Mouse (Mus musculus) embryonic facial prominence, embryonic 11.5 days (tissue): Measurements from ENCODE around the gene Mgat4c. TPM values are rescaled to one million over a fixed set of nuclear protein-coding genes. Genes with fewer than 3 reads are reported as not detected.
A peak's percentile ranks its signal among the peaks of the same experiment; 100 is the strongest.

Experiments used
- ATAC-seq: fragments of 200-750 bp; cut with Nextera tagmentation; replicated peaks from 2 replicates; pipeline ENCODE4 v1.8.0; 2017; ENCODE audit warnings: low read depth; ENCODE audit not compliant: insufficient number of reproducible peaks, low FRiP score, low TSS enrichment
- DNase-seq: peaks from one replicate; pipeline ENCODE4 v3.0.0-alpha.2; 2015; ENCODE audit warnings: low spot score
- H3K27ac ChIP-seq: fragments of 300-500 bp; sonication (generic); replicated peaks from 2 replicates; pipeline ENCODE4 v1.5.1; 2014; ENCODE audit warnings: mild to moderate bottlenecking, low read depth, low read length, control low read depth
- H3K27me3 ChIP-seq: fragments of 300-500 bp; sonication (generic); 2 replicates; pipeline ENCODE4 v1.6.1; 2014; ENCODE audit warnings: mild to moderate bottlenecking, low read length, moderate library complexity, mixed read lengths; ENCODE audit not compliant: control insufficient read depth, insufficient read depth
- H3K36me3 ChIP-seq: fragments of 300-500 bp; sonication (generic); replicated peaks from 2 replicates; pipeline ENCODE4 v1.6.1; 2014; ENCODE audit warnings: low read depth, mild to moderate bottlenecking, low read length, moderate library complexity, mixed read lengths; ENCODE audit not compliant: control insufficient read depth, insufficient read depth
- H3K4me1 ChIP-seq: fragments of 300-500 bp; sonication (generic); 2 replicates; pipeline ENCODE4 v1.6.1; 2014; ENCODE audit warnings: low read length, mixed read lengths; ENCODE audit not compliant: control insufficient read depth, insufficient read depth
- H3K4me2 ChIP-seq: fragments of 300-500 bp; sonication (generic); 2 replicates; pipeline ENCODE4 v1.6.1; 2014; ENCODE audit warnings: low read depth, mild to moderate bottlenecking, control low read depth, low read length, moderate library complexity
- H3K4me3 ChIP-seq: fragments of 300-500 bp; sonication (generic); 2 replicates; pipeline ENCODE4 v1.5.1; 2014; ENCODE audit warnings: low read depth, low read length, control low read depth
- H3K9ac ChIP-seq: fragments of 300-500 bp; sonication (generic); replicated peaks from 2 replicates; pipeline ENCODE4 v1.6.1; 2014; ENCODE audit warnings: mild to moderate bottlenecking, control low read depth, low read length
- H3K9me3 ChIP-seq: fragments of 300-500 bp; sonication (generic); replicated peaks from 2 replicates; pipeline ENCODE4 v1.6.1; 2016; ENCODE audit warnings: mild to moderate bottlenecking, low read length, inconsistent platforms, mixed read lengths; ENCODE audit not compliant: control insufficient read depth
- WGBS: fragments of 180-500 bp; shearing (Covaris S2); extraction: QIAGEN DNeasy Blood & Tissue Kit; methylation state at CpG from one replicate; pipeline ENCODE4 v1.1.7; 2014; 5-methylcytosine and 5-hydroxymethylcytosine counted together
- polyA plus RNA-seq: library from polyadenylated mRNA; unstranded; fragments of >200 nt; fragmentation: Nextera tagmentation; extraction: Ambion mirVana; gene quantifications from 2 replicates; pipeline ENCODE4 v1.2.1, GENCODE M21; 2014

Gene Mgat4c
- polyA plus RNA-seq, 1 experiment from 2014 or later = 0.58 TPM

DNA sequence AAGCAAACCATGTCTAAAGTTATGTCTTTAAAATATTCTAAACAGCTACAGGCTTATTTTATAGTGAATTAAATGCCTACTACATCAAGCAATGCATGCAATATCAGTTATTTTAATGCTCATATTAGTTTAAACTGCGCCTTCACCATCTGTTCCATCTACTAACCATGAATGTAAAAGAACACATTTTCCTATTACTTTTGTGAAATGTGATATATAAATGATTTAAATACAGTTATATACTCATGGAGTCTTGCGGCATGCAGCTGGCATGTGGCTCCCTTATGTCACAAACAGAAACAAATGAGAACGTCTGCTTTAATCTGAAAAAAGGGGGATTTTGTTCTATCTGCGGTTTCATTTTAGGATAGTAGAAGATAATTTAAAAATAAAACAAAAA, 316.3 kb downstream of the Mgat4c start:
- H3K4me2 ChIP-seq = no peak overlapping the region
- H3K27ac ChIP-seq = no peak overlapping the region
- ATAC-seq = no peak
- DNase-seq = no peak
- H3K4me1 ChIP-seq = no peaks in the 10 kb centered on the region
- no peaks in the 10 kb centered on the region for H3K27me3 ChIP-seq
- WGBS = 88% methylated on average over 4 of the region's 4 CpGs
- H3K4me3 ChIP-seq = no peak overlapping the region
- no peaks in the 10 kb centered on the region for H3K36me3 ChIP-seq
- no peaks in the 10 kb centered on the region for H3K9me3 ChIP-seq
- H3K9ac ChIP-seq = no peak overlapping the region

DNA sequence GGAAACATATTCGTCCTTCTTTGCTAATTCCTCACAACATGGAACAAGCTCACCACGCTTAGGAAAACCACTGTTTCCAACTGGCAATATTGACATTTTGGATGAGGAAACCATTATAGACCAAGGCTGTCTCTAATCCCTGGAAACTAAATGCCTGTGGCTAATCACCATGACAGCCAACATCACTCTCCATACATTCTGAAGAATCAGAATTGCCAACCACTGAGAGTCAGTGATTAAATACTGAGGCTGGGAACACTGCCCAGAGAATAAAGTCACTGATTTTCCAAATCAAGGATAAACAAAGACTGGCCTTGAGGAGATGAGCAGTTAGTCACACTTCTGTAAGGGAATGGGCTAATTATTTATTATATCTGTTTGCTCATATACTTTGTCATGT, 361.2 kb downstream of the Mgat4c start:
- H3K27me3 ChIP-seq = no peaks in the 10 kb centered on the region
- 76% methylated on average over 2 of the region's 2 CpGs for WGBS
- ATAC-seq (no peak), DNase-seq (no peak)
- no peak overlapping the region for H3K4me2 ChIP-seq
- no peaks in the 10 kb centered on the region for H3K9me3 ChIP-seq
- H3K36me3 ChIP-seq = no peaks in the 10 kb centered on the region
- no peak overlapping the region for H3K4me3 ChIP-seq
- no peak overlapping the region for H3K27ac ChIP-seq
- H3K9ac ChIP-seq = no peak overlapping the region
- H3K4me1 ChIP-seq = no peaks in the 10 kb centered on the region

DNA sequence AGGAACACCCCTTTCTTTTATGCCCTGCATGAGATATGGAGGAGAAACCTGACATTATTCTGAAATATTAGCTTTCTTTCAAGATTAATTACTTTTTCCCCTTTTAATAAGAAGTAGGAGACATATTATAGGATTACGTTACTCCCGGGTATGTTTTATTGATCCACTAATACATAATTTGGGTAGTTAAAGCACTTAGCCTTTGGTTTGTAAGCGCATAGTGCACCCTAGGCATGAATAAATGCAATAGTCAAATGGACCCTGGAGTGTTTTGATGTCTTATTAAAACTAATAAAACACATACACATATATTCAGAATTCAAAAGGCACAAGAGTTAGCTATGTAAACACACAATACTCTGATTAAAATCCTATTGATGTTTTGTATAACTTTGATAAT, 374.9 kb downstream of the Mgat4c start:
- Histone ChIP-seq H3K4me1 (no peaks in the 10 kb centered on the region), H3K4me2 (no peak overlapping the region), H3K4me3 (no peak overlapping the region), H3K27me3 (no peaks in the 10 kb centered on the region), H3K9me3 (no peaks in the 10 kb centered on the region), H3K36me3 (no peaks in the 10 kb centered on the region), H3K27ac (no peak overlapping the region), H3K9ac (no peak overlapping the region)
- WGBS = 88% methylated on average over 3 of the region's 3 CpGs
- ATAC-seq (no peak), DNase-seq (no peak)

DNA sequence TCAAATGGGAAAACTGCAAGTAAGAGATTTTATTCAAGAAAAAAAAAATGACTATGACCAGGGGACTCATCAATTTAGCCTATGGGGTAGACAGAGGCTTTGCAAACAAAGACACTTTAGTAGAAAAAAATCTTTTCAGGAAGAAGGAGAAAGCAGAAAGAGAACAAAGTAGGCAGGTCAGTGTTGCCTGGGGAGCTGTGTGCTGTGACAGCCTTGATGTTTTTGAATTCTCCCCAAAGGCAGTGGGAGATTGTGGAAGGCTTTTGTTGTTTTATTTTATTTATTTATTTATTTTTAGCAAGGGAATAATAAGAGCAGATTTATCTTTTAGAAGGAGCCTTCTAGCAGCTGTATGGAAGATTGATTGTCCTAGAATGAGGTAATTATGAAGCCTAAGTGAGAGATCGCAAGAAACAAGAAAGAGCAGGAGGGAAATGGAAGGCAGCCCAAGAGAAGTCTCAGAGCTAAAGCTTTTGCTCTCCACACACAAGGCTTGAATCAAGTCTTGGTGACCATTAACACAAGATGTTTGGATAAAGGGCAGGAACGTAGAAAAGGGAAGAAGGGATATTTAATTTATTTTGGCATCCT, 375.8 kb downstream of the Mgat4c start:
- H3K36me3 ChIP-seq = no peaks in the 10 kb centered on the region
- no peak overlapping the region for H3K4me3 ChIP-seq
- no peak for ATAC-seq
- DNase-seq = no peak
- H3K4me2 ChIP-seq = no peak overlapping the region
- no peak overlapping the region for H3K9ac ChIP-seq
- no peaks in the 10 kb centered on the region for H3K9me3 ChIP-seq
- H3K4me1 ChIP-seq = no peaks in the 10 kb centered on the region
- WGBS = 39% methylated on average over 2 of the region's 2 CpGs
- no peak overlapping the region for H3K27ac ChIP-seq
- H3K27me3 ChIP-seq = no peaks in the 10 kb centered on the region

DNA sequence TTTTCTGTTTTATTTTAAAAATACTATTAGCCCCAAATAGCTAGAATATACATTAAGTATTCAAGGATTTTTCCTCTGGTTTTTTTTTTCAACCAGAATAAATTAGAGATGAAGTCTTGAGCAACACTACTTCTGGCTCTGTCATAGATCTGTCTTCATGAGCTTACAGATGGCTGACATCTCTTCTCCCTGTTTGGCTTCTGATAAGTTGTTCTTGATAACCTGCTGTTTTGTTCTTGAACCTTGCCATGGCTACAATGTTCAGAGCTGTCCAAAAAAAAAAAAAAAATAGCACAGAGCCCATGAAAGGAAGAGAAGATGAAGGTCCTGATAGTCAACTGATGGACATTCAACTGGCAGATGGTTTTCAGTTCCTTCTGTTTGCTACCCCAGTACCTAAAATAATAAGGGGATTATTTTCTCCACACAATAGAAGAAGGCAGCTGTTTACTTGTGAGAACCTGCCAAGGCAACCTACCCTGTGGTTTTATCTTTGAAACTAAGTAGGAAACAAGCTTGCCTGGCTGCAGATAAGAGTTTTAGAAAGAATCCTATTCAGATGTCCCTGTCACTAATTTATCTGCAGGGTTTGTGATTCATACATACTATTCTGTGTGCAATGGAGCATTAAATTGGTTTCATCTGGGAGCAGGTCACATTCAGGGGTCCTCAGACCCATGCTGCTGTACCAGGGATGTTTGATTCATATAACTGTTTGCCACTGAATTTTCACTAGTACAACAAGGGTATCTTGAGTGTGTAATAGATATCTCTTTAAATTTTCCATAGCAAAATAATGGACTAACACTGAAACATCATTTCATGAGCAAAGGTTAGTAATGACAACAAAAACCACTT, 393.5 kb downstream of the Mgat4c start:
- Histone ChIP-seq H3K4me3 (no peak overlapping the region), H3K36me3 (no peaks in the 10 kb centered on the region), H3K9ac (no peak overlapping the region), H3K4me2 (no peak overlapping the region), H3K4me1 (no peaks in the 10 kb centered on the region), H3K27ac (no peak overlapping the region), H3K9me3 (no peaks in the 10 kb centered on the region), H3K27me3 (no peaks in the 10 kb centered on the region)
- DNase-seq = no peak
- no peak for ATAC-seq

DNA sequence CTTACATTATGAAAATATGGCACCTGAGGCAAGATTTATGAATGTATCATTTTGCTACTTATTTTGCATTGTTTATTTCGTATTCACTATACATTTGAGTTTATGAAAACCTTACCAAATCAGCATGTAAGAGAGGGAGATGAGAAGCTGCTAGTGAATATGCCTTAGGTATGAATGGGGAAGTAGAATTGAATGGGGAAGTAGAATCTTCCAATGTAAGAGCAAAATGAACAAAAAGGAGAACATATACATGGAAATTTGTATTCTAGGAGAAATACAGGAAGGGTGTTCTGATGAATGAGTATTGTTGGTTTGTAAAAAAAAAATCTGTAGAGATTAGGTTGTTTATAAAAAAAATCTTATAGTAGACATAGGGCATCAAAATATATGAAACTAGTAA, 441.9 kb downstream of the Mgat4c start:
- Histone ChIP-seq H3K9me3 (no peaks in the 10 kb centered on the region), H3K4me1 (no peaks in the 10 kb centered on the region), H3K27me3 (no peaks in the 10 kb centered on the region), H3K27ac (no peak overlapping the region), H3K4me2 (no peak overlapping the region), H3K4me3 (no peak overlapping the region), H3K9ac (no peak overlapping the region), H3K36me3 (no peaks in the 10 kb centered on the region)
- DNase-seq (no peak), ATAC-seq (no peak)
- 73% methylated on average over 1 of the region's 1 CpGs for WGBS

DNA sequence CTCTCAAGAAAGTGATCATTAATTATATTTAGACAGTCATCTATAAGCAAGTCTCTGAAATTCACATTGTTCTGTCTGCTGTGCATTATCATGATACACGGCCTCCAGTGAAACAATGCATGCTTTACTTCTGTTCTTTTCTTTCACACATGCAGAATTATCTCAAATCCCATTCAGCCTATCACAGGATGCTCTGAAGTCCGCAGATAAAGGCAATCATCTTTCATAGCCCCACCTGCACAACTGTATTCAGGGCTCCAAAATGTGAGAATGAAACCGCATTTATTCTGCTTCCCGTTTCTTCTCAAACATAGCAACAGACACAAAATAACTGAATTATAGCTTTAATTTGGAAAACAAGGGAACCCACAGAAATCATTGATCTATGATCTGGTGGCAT, 446.1 kb downstream of the Mgat4c start:
- Histone ChIP-seq H3K9me3 (no peaks in the 10 kb centered on the region), H3K9ac (no peak overlapping the region), H3K36me3 (no peaks in the 10 kb centered on the region), H3K4me2 (no peak overlapping the region), H3K27ac (no peak overlapping the region), H3K27me3 (no peaks in the 10 kb centered on the region), H3K4me1 (no peaks in the 10 kb centered on the region), H3K4me3 (no peak overlapping the region)
- ATAC-seq (no peak), DNase-seq (no peak)
- WGBS = 89% methylated on average over 4 of the region's 4 CpGs

DNA sequence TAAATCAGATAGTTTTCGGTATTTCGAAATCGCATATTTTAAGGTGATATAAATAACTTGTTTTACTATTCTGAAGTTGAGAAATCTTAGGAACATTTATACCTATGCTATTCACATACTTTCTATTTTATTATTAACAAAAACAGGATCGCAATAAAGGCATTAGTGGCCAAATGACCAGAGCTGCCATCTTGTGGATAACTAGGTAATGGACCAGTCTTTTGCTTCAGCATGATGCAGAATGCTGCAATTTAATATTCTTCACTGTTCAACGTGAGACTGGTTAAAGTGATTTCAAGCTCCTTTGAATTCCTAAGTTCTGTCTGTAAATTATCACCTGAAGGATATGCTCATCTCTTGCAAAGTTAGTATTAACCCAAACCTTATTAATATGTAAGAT, 473.6 kb downstream of the Mgat4c start:
- Histone ChIP-seq H3K4me3 (no peak overlapping the region), H3K27me3 (no peaks in the 10 kb centered on the region), H3K9ac (no peak overlapping the region), H3K4me2 (no peak overlapping the region), H3K9me3 (no peaks in the 10 kb centered on the region), H3K36me3 (no peaks in the 10 kb centered on the region), H3K27ac (no peak overlapping the region), H3K4me1 (no peaks in the 10 kb centered on the region)
- no peak for ATAC-seq
- WGBS = 77% methylated on average over 5 of the region's 5 CpGs
- peak; percentile 13 for DNase-seq
